ENCODE assay signal across 8 mouse cellular contexts in genomic region chr1:92911721-92912138, GRCm38 (mm10). TPM values are rescaled to one million over a fixed set of nuclear protein-coding genes. Genes with fewer than 3 reads are reported as not detected.
DNase-seq lines count a peak whose midpoint lies in the region; ATAC-seq and TF ChIP-seq lines count a peak whose summit lies in the region.

No protein-coding gene starts in this region.

- no peak for TF ChIP-seq CTCF in C2C12 (IDR thresholded peaks at IDR 0.05; ENCODE audit: control insufficient read depth, insufficient read depth, insufficient read length)
- TF ChIP-seq CTCF in stomach, postnatal 0 days (IDR thresholded peaks at IDR 0.05; ENCODE audit: low read depth) = no peak

- peaks cover 4% of the 10 kb centered on the region for H3K79me3 ChIP-seq in C2C12 (ENCODE audit: low read depth)

- no peak for ATAC-seq in heart, embryonic 13.5 days (ENCODE audit: extremely low read depth, insufficient number of reproducible peaks, low FRiP score, low TSS enrichment)
- no peak for ATAC-seq in forebrain, embryonic 11.5 days (replicated peaks; ENCODE audit: low FRiP score)
- ATAC-seq in liver, embryonic 13.5 days (ENCODE audit: low read depth) = no peak
- ATAC-seq in stomach, postnatal 0 days (ENCODE audit: low FRiP score, low TSS enrichment) = no peak; the same call in 1 of the 2 replicates

- peak overlapping the region; percentile 93 for H3K9ac ChIP-seq in heart, embryonic 13.5 days
- H3K9ac ChIP-seq in forebrain, embryonic 11.5 days (ENCODE audit: low read length) = peak overlapping the region; percentile 69
- H3K9ac ChIP-seq in liver, embryonic 13.5 days = peak overlapping the region; percentile 84
- H3K9ac ChIP-seq in stomach, postnatal 0 days (ENCODE audit: low read length) = peak overlapping the region; percentile 94

- TF ChIP-seq EP300 in stomach, postnatal 0 days (optimal IDR thresholded peaks at IDR 0.05) = no peak

- peak overlapping the region; percentile 71 for H3K4me3 ChIP-seq in heart, embryonic 13.5 days
- peak overlapping the region; percentile 52 for H3K4me3 ChIP-seq in C2C12 (ENCODE audit: insufficient read depth, poor library complexity, severe bottlenecking)
- H3K4me3 ChIP-seq in forebrain, embryonic 11.5 days (ENCODE audit: low read depth, low read length) = peak overlapping the region; percentile 82
- peak overlapping the region; percentile 80 for H3K4me3 ChIP-seq in liver, embryonic 13.5 days (replicated peaks)
- H3K4me3 ChIP-seq in stomach, postnatal 0 days (ENCODE audit: low read depth, low read length) = peak overlapping the region; percentile 83

- 48% methylated on average over 8 of the region's 8 CpGs for WGBS in heart, embryonic 13.5 days
- 46% methylated on average over 8 of the region's 8 CpGs for WGBS in forebrain, embryonic 11.5 days
- WGBS in liver, embryonic 13.5 days (ENCODE audit: insufficient replicate concordance) = 43% methylated on average over 8 of the region's 8 CpGs
- WGBS in stomach, postnatal 0 days = 24% methylated on average over 8 of the region's 8 CpGs

- H3K36me3 ChIP-seq in heart, embryonic 13.5 days = peaks cover 30% of the 10 kb centered on the region
- H3K36me3 ChIP-seq in C2C12 (ENCODE audit: control insufficient read depth, insufficient read depth) = peaks cover 6% of the 10 kb centered on the region
- no peaks in the 10 kb centered on the region; the same call in 1 of the 2 replicates for H3K36me3 ChIP-seq in forebrain, embryonic 11.5 days (ENCODE audit: control insufficient read depth, insufficient read depth, low read length)
- peaks cover 31% of the 10 kb centered on the region for H3K36me3 ChIP-seq in liver, embryonic 13.5 days
- peaks cover 13% of the 10 kb centered on the region for H3K36me3 ChIP-seq in stomach, postnatal 0 days (ENCODE audit: control insufficient read depth, insufficient read depth, low read length)

- H3K4me2 ChIP-seq in heart, embryonic 13.5 days = peak overlapping the region; percentile 96
- peak overlapping the region; percentile 88 for H3K4me2 ChIP-seq in forebrain, embryonic 11.5 days (ENCODE audit: low read depth, low read length, severe bottlenecking)
- peak overlapping the region; percentile 95 for H3K4me2 ChIP-seq in liver, embryonic 13.5 days
- H3K4me2 ChIP-seq in stomach, postnatal 0 days (replicated peaks; ENCODE audit: low read depth) = peak overlapping the region; percentile 95

- peak overlapping the region; percentile 63 for H3ac ChIP-seq in C2C12 (ENCODE audit: control insufficient read depth, insufficient read length, low read depth)

- peak overlapping the region; percentile 90 for H3K27ac ChIP-seq in heart, embryonic 13.5 days (replicated peaks)
- no peak overlapping the region for H3K27ac ChIP-seq in forebrain, embryonic 11.5 days (ENCODE audit: low read depth, low read length)
- peak overlapping the region; percentile 73 for H3K27ac ChIP-seq in liver, embryonic 13.5 days
- H3K27ac ChIP-seq in stomach, postnatal 0 days (replicated peaks) = peak overlapping the region; percentile 98

- DNase-seq in heart, postnatal 14 days = no peak
- DNase-seq in forebrain, embryonic 11.5 days (ENCODE audit: low spot score) = no peak
- no peak for DNase-seq in liver, embryonic 13.5 days
- DNase-seq in stomach, postnatal 0 days (ENCODE audit: low spot score) = peak; percentile 57
- DNase-seq in adrenal gland, adult 8-10 months = no peak
- no peak for DNase-seq in left cerebral cortex, postnatal 14 days (ENCODE audit: low spot score in 2 of 2)

- H3K4me1 ChIP-seq in heart, embryonic 13.5 days = peaks cover 37% of the 10 kb centered on the region
- peaks cover 20% of the 10 kb centered on the region for H3K4me1 ChIP-seq in forebrain, embryonic 11.5 days (replicated peaks; ENCODE audit: control insufficient read depth, insufficient read depth, low read length)
- H3K4me1 ChIP-seq in liver, embryonic 13.5 days (replicated peaks) = peaks cover 55% of the 10 kb centered on the region
- peaks cover 12% of the 10 kb centered on the region for H3K4me1 ChIP-seq in stomach, postnatal 0 days (replicated peaks; ENCODE audit: control insufficient read depth, insufficient read depth)

- no peaks in the 10 kb centered on the region for H3K9me3 ChIP-seq in heart, embryonic 13.5 days
- H3K9me3 ChIP-seq in forebrain, embryonic 11.5 days (ENCODE audit: control insufficient read depth, low read length) = no peaks in the 10 kb centered on the region
- no peaks in the 10 kb centered on the region for H3K9me3 ChIP-seq in liver, embryonic 13.5 days (replicated peaks)
- H3K9me3 ChIP-seq in stomach, postnatal 0 days (ENCODE audit: control insufficient read depth, low read length) = no peaks in the 10 kb centered on the region

- intact Hi-C loops in heart, postnatal 14 days (cut with DNase I) = loop anchor here (2.0 kb wide), 1 partner anchor 21 kb away; no protein-coding TSS in a partner anchor
- intact Hi-C loops in left cerebral cortex, postnatal 14 days (cut with DNase I) = no loop called here

- H3K79me2 ChIP-seq in C2C12 (ENCODE audit: control insufficient read depth, insufficient read depth) = peaks cover 21% of the 10 kb centered on the region

- peaks cover 6% of the 10 kb centered on the region; the same call in 1 of the 2 replicates for H3K27me3 ChIP-seq in heart, embryonic 13.5 days (replicated peaks)
- H3K27me3 ChIP-seq in C2C12 (ENCODE audit: control insufficient read depth, insufficient read depth, insufficient read length) = no peaks in the 10 kb centered on the region
- H3K27me3 ChIP-seq in forebrain, embryonic 11.5 days (ENCODE audit: control insufficient read depth, insufficient read depth, low read length) = no peaks in the 10 kb centered on the region
- H3K27me3 ChIP-seq in liver, embryonic 13.5 days = no peaks in the 10 kb centered on the region
- no peaks in the 10 kb centered on the region for H3K27me3 ChIP-seq in stomach, postnatal 0 days (ENCODE audit: control insufficient read depth, insufficient read depth, low read length)

TF ChIP-seq in C2C12, 6 proteins besides CTCF, POLR2A, EP300 and RAD21 (continues in another document):
- TF ChIP-seq MYOG (IDR thresholded peaks at IDR 0.05; ENCODE audit: control insufficient read depth, extremely low read depth, insufficient read length) (no peak), USF1 (IDR thresholded peaks at IDR 0.05; ENCODE audit: low read depth) (no peak), MYOD1 (IDR thresholded peaks at IDR 0.05; ENCODE audit: control insufficient read depth, insufficient read length, low read depth) (no peak), FOSL1 (IDR thresholded peaks at IDR 0.05; ENCODE audit: insufficient read depth, low read length, poor library complexity, severe bottlenecking) (no peak)

RNA-seq across cellular contexts. Expression of gene Rnpepl1, which starts 1.1 kb away (rescaled TPM):
- 30.9 and 31.0 TPM in 2 replicates for polyA plus RNA-seq in heart, embryonic 13.5 days (2015; fragmentation: Nextera tagmentation; extraction: Ambion mirVana)
- 10 to 100 TPM; 68.3 to 76.0 TPM for total RNA-seq in heart, postnatal 14 days (2021)
- polyA plus RNA-seq in C2C12 (2012; fragmentation: generic; extraction: Trizol) = 29.9 TPM
- polyA plus RNA-seq in forebrain, embryonic 11.5 days (2014; fragmentation: Nextera tagmentation; extraction: Ambion mirVana) = 27.4 and 31.8 TPM in 2 replicates
- polyA plus RNA-seq in liver, embryonic 13.5 days (2015; fragmentation: Nextera tagmentation; extraction: Ambion mirVana) = 12.3 and 13.1 TPM in 2 replicates
- polyA plus RNA-seq in stomach, postnatal 0 days (2015; fragmentation: Nextera tagmentation; extraction: Ambion mirVana) = 36.7 and 42.7 TPM in 2 replicates
- 10 to 100 TPM; 64.1 to 84.4 (median 76.6) TPM for total RNA-seq in adrenal gland, adult 8-10 months (2022)
- total RNA-seq in left cerebral cortex, postnatal 14 days (2021) = 10 to 100 TPM; 39.9 to 42.5 TPM

RNA-seq across cellular contexts. Expression of gene Dusp28, which starts 4.9 kb away (rescaled TPM):
- 9.8 and 12.8 TPM in 2 replicates for polyA plus RNA-seq in heart, embryonic 13.5 days (2015; fragmentation: Nextera tagmentation; extraction: Ambion mirVana)
- total RNA-seq in heart, postnatal 14 days (2021) = 10 to 100 TPM; 10.7 to 12.6 TPM
- polyA plus RNA-seq in C2C12 (2012; fragmentation: generic; extraction: Trizol) = 9.3 TPM
- 16.0 and 19.0 TPM in 2 replicates for polyA plus RNA-seq in forebrain, embryonic 11.5 days (2014; fragmentation: Nextera tagmentation; extraction: Ambion mirVana)
- polyA plus RNA-seq in liver, embryonic 13.5 days (2015; fragmentation: Nextera tagmentation; extraction: Ambion mirVana) = 6.7 and 7.5 TPM in 2 replicates
- 16.0 and 17.5 TPM in 2 replicates for polyA plus RNA-seq in stomach, postnatal 0 days (2015; fragmentation: Nextera tagmentation; extraction: Ambion mirVana)
- total RNA-seq in adrenal gland, adult 8-10 months (2022) = 10 to 100 TPM; 16.2 to 17.9 (median 16.3) TPM
- 1 to 10 TPM; 6.6 to 8.1 TPM for total RNA-seq in left cerebral cortex, postnatal 14 days (2021)

RNA-seq across cellular contexts. Expression of gene Ankmy1, which starts 9.0 kb away (rescaled TPM):
- polyA plus RNA-seq in heart, embryonic 13.5 days (2015; fragmentation: Nextera tagmentation; extraction: Ambion mirVana) = 0.12 and 0.17 TPM in 2 replicates
- under 1 TPM; 0.14 to 0.20 TPM for total RNA-seq in heart, postnatal 14 days (2021)
- 0.57 TPM for polyA plus RNA-seq in C2C12 (2012; fragmentation: generic; extraction: Trizol)
- polyA plus RNA-seq in forebrain, embryonic 11.5 days (2014; fragmentation: Nextera tagmentation; extraction: Ambion mirVana) = 1.5 and 1.8 TPM in 2 replicates
- polyA plus RNA-seq in liver, embryonic 13.5 days (2015; fragmentation: Nextera tagmentation; extraction: Ambion mirVana) = 0.09 TPM in 1 of 2 replicates, not detected in the other
- polyA plus RNA-seq in stomach, postnatal 0 days (2015; fragmentation: Nextera tagmentation; extraction: Ambion mirVana) = 0.06 and 0.16 TPM in 2 replicates
- 1 to 10 TPM; 1.0 to 1.9 (median 1.3) TPM for total RNA-seq in adrenal gland, adult 8-10 months (2022)
- total RNA-seq in left cerebral cortex, postnatal 14 days (2021) = under 1 TPM; 0.11 to 0.19 TPM

RNA-seq across cellular contexts. Expression of gene Capn10, which starts 22.4 kb away (rescaled TPM):
- polyA plus RNA-seq in heart, embryonic 13.5 days (2015; fragmentation: Nextera tagmentation; extraction: Ambion mirVana) = 14.9 and 15.8 TPM in 2 replicates
- 1 to 10 TPM; 7.5 to 9.6 TPM for total RNA-seq in heart, postnatal 14 days (2021)
- 19.8 TPM for polyA plus RNA-seq in C2C12 (2012; fragmentation: generic; extraction: Trizol)
- polyA plus RNA-seq in forebrain, embryonic 11.5 days (2014; fragmentation: Nextera tagmentation; extraction: Ambion mirVana) = 41.0 and 43.0 TPM in 2 replicates
- 10.1 and 10.9 TPM in 2 replicates for polyA plus RNA-seq in liver, embryonic 13.5 days (2015; fragmentation: Nextera tagmentation; extraction: Ambion mirVana)
- 21.2 and 23.3 TPM in 2 replicates for polyA plus RNA-seq in stomach, postnatal 0 days (2015; fragmentation: Nextera tagmentation; extraction: Ambion mirVana)
- total RNA-seq in adrenal gland, adult 8-10 months (2022) = 10 to 100 TPM; 17.3 to 27.2 (median 24.3) TPM
- 10 to 100 TPM; 44.9 to 52.0 TPM for total RNA-seq in left cerebral cortex, postnatal 14 days (2021)

RNA-seq across cellular contexts. Expression of gene Gpr35, which starts 38.9 kb away (rescaled TPM):
- 0.14 and 0.48 TPM in 2 replicates for polyA plus RNA-seq in heart, embryonic 13.5 days (2015; fragmentation: Nextera tagmentation; extraction: Ambion mirVana)
- total RNA-seq in heart, postnatal 14 days (2021) = under 1 TPM; 0.48 to 0.61 TPM
- 0.13 TPM for polyA plus RNA-seq in C2C12 (2012; fragmentation: generic; extraction: Trizol)
- polyA plus RNA-seq in forebrain, embryonic 11.5 days (2014; fragmentation: Nextera tagmentation; extraction: Ambion mirVana) = 0.16 and 0.40 TPM in 2 replicates
- polyA plus RNA-seq in liver, embryonic 13.5 days (2015; fragmentation: Nextera tagmentation; extraction: Ambion mirVana) = 0.37 and 0.42 TPM in 2 replicates
- 3.7 and 4.1 TPM in 2 replicates for polyA plus RNA-seq in stomach, postnatal 0 days (2015; fragmentation: Nextera tagmentation; extraction: Ambion mirVana)
- 1 to 10 TPM in 1 of 4 experiments, under 1 TPM in 3; 0.58 to 1.8 (median 0.87) TPM for total RNA-seq in adrenal gland, adult 8-10 months (2022)
- total RNA-seq in left cerebral cortex, postnatal 14 days (2021) = under 1 TPM; 0.26 to 0.61 TPM
